Mouse (Mus musculus): Measurements from ENCODE around the gene Sp1.

Sp1 gene

DNA sequence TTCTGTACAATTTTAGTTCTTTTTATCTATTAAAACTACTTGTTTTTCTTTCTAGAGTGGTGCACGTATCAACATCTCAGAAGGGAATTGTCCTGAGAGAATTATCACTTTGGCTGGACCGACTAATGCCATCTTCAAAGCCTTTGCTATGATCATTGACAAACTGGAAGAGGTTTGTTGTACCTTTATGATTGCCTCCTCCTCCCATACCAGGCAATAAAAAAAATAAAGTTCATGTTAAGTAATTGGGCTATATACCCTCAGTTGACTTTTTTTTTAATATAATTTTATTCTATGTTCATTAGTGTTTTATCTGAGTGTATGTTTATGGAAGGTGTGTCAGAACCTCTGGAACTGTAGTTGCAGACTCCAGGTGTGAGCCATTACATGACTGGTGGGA lies 68.6 kb downstream of the Sp1 start:
- DNase-seq (ENCODE audit: low spot score) = no peak

DNA sequence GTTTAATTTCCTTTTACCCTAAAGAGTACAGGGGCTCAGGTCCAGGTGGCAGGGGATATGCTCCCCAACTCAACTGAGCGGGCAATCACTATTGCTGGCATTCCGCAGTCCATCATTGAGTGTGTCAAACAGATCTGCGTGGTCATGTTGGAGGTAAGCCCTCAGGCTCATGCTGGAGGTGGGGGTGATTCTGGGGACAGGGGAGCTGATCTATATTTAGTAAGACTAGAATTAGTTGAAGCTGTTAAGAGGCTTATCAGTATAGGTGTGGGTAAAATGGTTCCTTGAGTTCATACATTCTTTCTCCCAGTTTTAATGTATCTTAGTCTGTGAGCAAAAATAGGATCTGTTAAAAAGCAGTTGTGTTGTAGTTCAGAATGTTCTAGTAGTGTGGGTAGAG lies 77.2 kb downstream of the Sp1 start:
- DNase-seq (ENCODE audit: low spot score) = no peak

DNA sequence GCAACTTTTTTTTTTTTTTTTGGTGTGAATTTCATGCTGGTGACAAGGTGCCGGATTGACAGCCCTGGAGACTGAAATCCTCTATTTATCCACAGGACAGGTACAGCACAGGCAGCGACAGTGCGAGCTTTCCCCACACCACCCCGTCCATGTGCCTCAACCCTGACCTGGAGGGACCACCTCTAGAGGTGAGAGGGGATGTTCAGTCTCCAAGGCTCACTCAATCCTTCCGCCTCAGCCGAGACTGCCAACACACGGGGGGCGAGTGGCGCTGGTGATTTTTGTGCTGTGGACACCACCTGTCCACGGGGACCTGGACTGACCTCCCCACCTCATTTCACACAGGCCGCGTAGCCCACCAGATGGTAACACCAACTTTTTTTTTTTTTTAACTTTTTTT lies 79.9 kb downstream of the Sp1 start:
- no peak for DNase-seq (ENCODE audit: low spot score)

All from urinary bladder, postnatal 10 days (tissue).